Mouse (Mus musculus) hindbrain, embryonic 16.5 days (tissue): ENCODE data around the gene Cbx4. TPM values are rescaled to one million over a fixed set of nuclear protein-coding genes. Genes with fewer than 3 reads are reported as not detected.
"Not testable (repeated sequence)": the region's sequence is repeated elsewhere in the genome, so short reads cannot be mapped to it uniquely, and the experiment has no call there.

Experiments used
- ATAC-seq: fragments of 200-750 bp; cut with Nextera tagmentation; 2 replicates; pipeline ENCODE4 v1.8.0; 2017; ENCODE audit warnings: moderate TSS enrichment, moderate library complexity
- H3K27ac ChIP-seq: fragments of 300-500 bp; sonication (generic); 2 replicates; pipeline ENCODE4 v1.5.1; 2014; ENCODE audit warnings: low read depth, mild to moderate bottlenecking, control low read depth, low read length, moderate library complexity
- H3K27me3 ChIP-seq: fragments of 300-500 bp; sonication (generic); replicated peaks from 2 replicates; pipeline ENCODE4 v1.6.1; 2014; ENCODE audit warnings: low read length; ENCODE audit not compliant: control insufficient read depth, insufficient read depth
- H3K36me3 ChIP-seq: fragments of 300-500 bp; sonication (generic); 2 replicates; pipeline ENCODE4 v1.6.1; 2014; ENCODE audit warnings: mild to moderate bottlenecking, low read length, moderate library complexity, mixed read lengths; ENCODE audit not compliant: control insufficient read depth, insufficient read depth
- H3K4me1 ChIP-seq: fragments of 300-500 bp; sonication (generic); 2 replicates; pipeline ENCODE4 v1.6.1; 2014; ENCODE audit warnings: low read depth, low read length; ENCODE audit not compliant: control insufficient read depth, insufficient read depth
- H3K4me2 ChIP-seq: fragments of 300-500 bp; sonication (generic); 2 replicates; pipeline ENCODE4 v1.6.1; 2014; ENCODE audit warnings: mild to moderate bottlenecking, low read length, control low read depth, moderate library complexity
- H3K4me3 ChIP-seq: fragments of 300-500 bp; sonication (generic); 2 replicates; pipeline ENCODE4 v1.5.1; 2014; ENCODE audit warnings: mild to moderate bottlenecking, low read length, control low read depth, moderate library complexity
- H3K9ac ChIP-seq: fragments of 300-500 bp; sonication (generic); 2 replicates; pipeline ENCODE4 v1.6.1; 2014; ENCODE audit warnings: low read depth, mild to moderate bottlenecking, control low read depth, low read length, moderate library complexity
- H3K9me3 ChIP-seq: fragments of 300-500 bp; sonication (generic); 2 replicates; pipeline ENCODE4 v1.6.1; 2014; ENCODE audit warnings: mild to moderate bottlenecking, low read length, moderate library complexity; ENCODE audit not compliant: control insufficient read depth
- WGBS: fragments of 180-500 bp; shearing (Covaris S2); extraction: QIAGEN DNeasy Blood & Tissue Kit; methylation state at CpG from one replicate; pipeline ENCODE4 v1.1.7; 2014; 5-methylcytosine and 5-hydroxymethylcytosine counted together
- polyA plus RNA-seq: library from polyadenylated mRNA; unstranded; fragments of >200 nt; fragmentation: Nextera tagmentation; extraction: Ambion mirVana; gene quantifications from 2 replicates; pipeline ENCODE4 v1.2.1, GENCODE M21; 2015

Gene Cbx4
- polyA plus RNA-seq, 1 experiment from 2014 or later, result 23.4 TPM

GRCm38 (mm10) chr11:119100355-119100754 lies 14.3 kb upstream of the Cbx4 start:
- not testable (repeated sequence) for H3K9ac ChIP-seq, H3K4me2 ChIP-seq, H3K9me3 ChIP-seq, H3K27ac ChIP-seq, H3K36me3 ChIP-seq, H3K4me1 ChIP-seq, H3K27me3 ChIP-seq, H3K4me3 ChIP-seq, ATAC-seq
- WGBS, result 78% methylated on average over 4 of the region's 4 CpGs

GRCm38 (mm10) chr11:119098202-119098601 lies 12.2 kb upstream of the Cbx4 start:
- no peak for ATAC-seq

DNA sequence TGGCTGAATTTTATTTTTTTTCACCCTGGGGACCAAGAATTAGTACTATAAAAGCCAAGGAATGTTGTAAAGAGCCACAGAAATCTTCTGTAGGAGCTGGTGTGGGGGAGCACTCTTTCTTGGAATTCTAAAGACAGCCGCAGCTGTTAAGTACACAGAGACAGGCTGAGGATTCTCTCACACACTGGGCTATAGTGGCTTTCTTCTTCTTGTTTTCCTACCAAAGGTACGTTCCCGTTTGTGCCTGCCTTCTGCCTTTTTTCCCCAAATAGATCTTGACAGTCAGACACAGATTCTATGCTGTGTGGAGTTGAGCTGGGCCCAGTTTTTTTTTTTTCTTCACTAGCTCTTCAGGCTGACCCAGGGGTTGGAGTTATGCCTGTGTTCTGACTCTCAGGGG lies 9.4 kb upstream of the Cbx4 start:
- Histone ChIP-seq H3K27ac (no peak overlapping the region), H3K9me3 (no peaks in the 10 kb centered on the region), H3K36me3 (no peaks in the 10 kb centered on the region), H3K4me2 (no peak overlapping the region), H3K27me3 (no peaks in the 10 kb centered on the region), H3K4me3 (no peak overlapping the region), H3K4me1 (peaks cover under 1% of the 10 kb centered on the region), H3K9ac (no peak overlapping the region; the same call in 1 of the 2 replicates)
- ATAC-seq, result no peak
- 58% methylated on average over 3 of the region's 3 CpGs for WGBS

More at GRCm38 (mm10) chr11:119098202-119098601, 12.2 kb upstream of the Cbx4 start:
- H3K36me3 ChIP-seq, result no peaks in the 10 kb centered on the region
- H3K4me2 ChIP-seq, result no peak overlapping the region
- H3K4me1 ChIP-seq, result no peaks in the 10 kb centered on the region
- no peak overlapping the region for H3K27ac ChIP-seq
- 60% methylated on average over 4 of the region's 4 CpGs for WGBS
- H3K9me3 ChIP-seq, result no peaks in the 10 kb centered on the region
- H3K4me3 ChIP-seq, result no peak overlapping the region
- no peak overlapping the region for H3K9ac ChIP-seq
- H3K27me3 ChIP-seq, result no peaks in the 10 kb centered on the region

DNA sequence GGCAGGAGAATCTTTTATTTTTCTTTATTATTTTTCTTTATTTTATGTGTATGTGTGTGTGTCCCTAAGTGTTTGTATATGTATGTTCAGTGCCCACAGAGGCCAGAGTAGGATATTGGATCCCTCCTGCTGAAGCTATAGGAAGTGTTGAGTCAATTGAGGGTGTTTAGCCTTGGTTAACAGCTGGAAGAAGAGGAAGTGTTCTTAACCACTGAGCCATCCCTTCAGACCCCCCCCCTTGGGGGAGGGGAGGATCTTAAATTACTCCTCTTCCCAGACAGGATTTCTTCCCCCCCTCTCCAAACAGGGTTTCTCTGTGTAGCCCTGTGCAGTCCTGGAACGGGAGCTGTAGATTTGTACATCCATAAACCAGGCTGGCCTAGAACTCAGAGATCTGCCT lies 7.3 kb upstream of the Cbx4 start:
- no peak overlapping the region for H3K9ac ChIP-seq
- no peak for ATAC-seq
- H3K4me1 ChIP-seq, result peaks cover 11% of the 10 kb centered on the region
- whole genome bisulfite sequencing, result 82% methylated on average over 1 of the region's 1 CpGs
- no peaks in the 10 kb centered on the region for H3K36me3 ChIP-seq
- no peak overlapping the region for H3K27ac ChIP-seq
- no peaks in the 10 kb centered on the region for H3K9me3 ChIP-seq
- H3K4me3 ChIP-seq, result no peak overlapping the region
- no peak overlapping the region for H3K4me2 ChIP-seq
- H3K27me3 ChIP-seq, result peaks cover 7% of the 10 kb centered on the region

DNA sequence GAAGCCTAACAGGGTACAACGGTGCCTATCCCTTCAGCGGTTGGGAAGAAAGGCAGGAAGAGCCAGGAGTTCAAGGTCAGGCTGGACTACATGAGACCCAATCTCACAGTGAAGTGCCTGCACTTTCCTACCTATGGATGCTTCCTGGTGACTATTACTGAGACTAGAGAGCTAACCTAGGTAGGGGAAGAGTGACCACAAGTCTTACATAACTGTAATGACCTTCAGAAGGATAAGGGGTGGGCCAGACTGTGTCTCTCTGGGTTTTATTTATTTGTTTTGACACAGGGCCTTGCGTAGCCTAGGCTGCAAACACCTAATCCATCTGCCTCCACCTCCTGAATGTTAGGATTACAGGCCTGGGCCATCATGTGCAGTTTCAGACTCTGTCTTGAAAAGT lies 6.3 kb upstream of the Cbx4 start:
- Histone ChIP-seq H3K4me2 (no peak overlapping the region), H3K36me3 (no peaks in the 10 kb centered on the region), H3K9me3 (no peaks in the 10 kb centered on the region), H3K4me1 (peaks cover 13% of the 10 kb centered on the region), H3K4me3 (no peak overlapping the region), H3K27ac (no peak overlapping the region), H3K9ac (no peak overlapping the region), H3K27me3 (peaks cover 13% of the 10 kb centered on the region)
- no peak for ATAC-seq
- WGBS, result 79% methylated on average over 3 of the region's 3 CpGs

- H3K27ac ChIP-seq, result no peak overlapping the region
- no peak overlapping the region; the same call in 1 of the 2 replicates for H3K4me3 ChIP-seq
- H3K4me2 ChIP-seq, result peak overlapping the region; percentile 99
- H3K9ac ChIP-seq, result no peak overlapping the region
- H3K9me3 ChIP-seq, result no peaks in the 10 kb centered on the region
- H3K4me1 ChIP-seq, result peaks cover 15% of the 10 kb centered on the region
- no peaks in the 10 kb centered on the region for H3K36me3 ChIP-seq
- 0 out of 2 replicates have a peak, but pooled peaks have one; percentile 31 for ATAC-seq
- WGBS, result 8% methylated on average over 8 of the region's 8 CpGs
- H3K27me3 ChIP-seq, result peaks cover 13% of the 10 kb centered on the region
Measured at GRCm38 (mm10) chr11:119091598-119091991, 5.6 kb upstream of the Cbx4 start.

DNA sequence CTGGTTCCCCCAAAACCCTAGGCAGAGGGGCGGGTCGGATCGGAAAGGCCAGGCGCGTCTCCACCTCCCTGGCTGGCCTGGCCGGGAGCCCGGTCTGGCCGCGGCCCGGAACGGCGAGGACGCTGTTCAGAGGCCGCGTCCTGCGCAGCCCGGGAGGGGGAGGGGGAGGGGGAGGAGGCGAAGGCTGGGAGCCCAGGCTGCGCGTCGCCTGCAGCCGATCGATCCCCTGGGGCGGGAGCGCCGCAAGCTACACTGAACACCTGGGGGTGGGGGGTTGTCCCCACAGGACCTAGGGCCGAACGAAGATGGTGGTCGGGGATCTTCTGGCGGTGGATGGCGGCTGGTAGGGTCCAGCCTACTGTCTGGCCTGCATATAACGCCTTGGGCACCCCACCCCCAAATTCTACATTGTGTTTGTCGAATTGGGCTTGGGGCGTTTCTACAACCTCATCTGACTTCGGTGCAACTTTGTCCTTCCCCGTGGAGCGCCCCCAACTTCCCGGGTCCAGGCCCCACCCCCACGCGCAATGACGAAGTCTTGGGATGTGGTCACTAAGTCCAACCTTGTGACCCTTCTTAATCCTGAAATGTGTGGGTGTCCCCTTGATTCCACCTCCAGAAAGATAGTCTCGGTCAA lies 5.1 kb upstream of the Cbx4 start:
- H3K27ac ChIP-seq, result peak overlapping the region; percentile 41; the same call in 1 of the 2 replicates

GRCm38 (mm10) chr11:119090076-119090960 lies 4.3 kb upstream of the Cbx4 start:
- Histone ChIP-seq H3K4me1 (peaks cover 18% of the 10 kb centered on the region), H3K9me3 (no peaks in the 10 kb centered on the region), H3K27me3 (peaks cover 13% of the 10 kb centered on the region), H3K36me3 (no peaks in the 10 kb centered on the region), H3K4me2 (peak overlapping the region; percentile 99), H3K9ac (peak overlapping the region; percentile 81), H3K4me3 (peak overlapping the region; percentile 61), H3K27ac (peak overlapping the region; percentile 41; the same call in 1 of the 2 replicates)
- 0% methylated on average over 69 of the region's 75 CpGs for WGBS
- ATAC-seq, result no peak

More for the DNA sequence above, 5.1 kb upstream of the Cbx4 start:
- peaks cover 13% of the 10 kb centered on the region for H3K27me3 ChIP-seq
- H3K9me3 ChIP-seq, result no peaks in the 10 kb centered on the region
- ATAC-seq, result peak; percentile 50; the same call in 1 of the 2 replicates
- H3K4me3 ChIP-seq, result peak overlapping the region; percentile 61
- WGBS, result 1% methylated on average over 37 of the region's 42 CpGs
- H3K36me3 ChIP-seq, result no peaks in the 10 kb centered on the region
- peak overlapping the region; percentile 81 for H3K9ac ChIP-seq
- peak overlapping the region; percentile 99 for H3K4me2 ChIP-seq
- H3K4me1 ChIP-seq, result peaks cover 18% of the 10 kb centered on the region
